Mouse (Mus musculus): ENCODE data around the gene RPS10-NUDT3.

Gene RPS10-NUDT3

GRCm38 (mm10) chr17:27634871-27635574 is at the start of gene RPS10-NUDT3:
RPS10-NUDT3 (minus strand) TSS chr17:27635222.
- peak; percentile 99 for DNase-seq

GRCm38 (mm10) chr17:27678924-27679813 is 44.1 kb upstream of the RPS10-NUDT3 start:
- DNase-seq: no peak

- DNase-seq: no peak
Measured at GRCm38 (mm10) chr17:27677756-27678155, 42.7 kb upstream of the RPS10-NUDT3 start.

GRCm38 (mm10) chr17:27676270-27676669 is 41.2 kb upstream of the RPS10-NUDT3 start:
- no peak for DNase-seq

GRCm38 (mm10) chr17:27675453-27675852 is 40.4 kb upstream of the RPS10-NUDT3 start:
- no peak for DNase-seq

GRCm38 (mm10) chr17:27673945-27674344 is 38.9 kb upstream of the RPS10-NUDT3 start:
- DNase-seq: no peak

- DNase-seq: no peak
Measured at GRCm38 (mm10) chr17:27671720-27672119, 36.7 kb upstream of the RPS10-NUDT3 start.

GRCm38 (mm10) chr17:27658767-27659166 is 23.7 kb upstream of the RPS10-NUDT3 start:
- no peak for DNase-seq

GRCm38 (mm10) chr17:27657123-27657522 is 22.1 kb upstream of the RPS10-NUDT3 start:
- no peak for DNase-seq

- no peak for DNase-seq
Measured at GRCm38 (mm10) chr17:27656414-27656813, 21.4 kb upstream of the RPS10-NUDT3 start.

GRCm38 (mm10) chr17:27656011-27656399 is 21.0 kb upstream of the RPS10-NUDT3 start:
- DNase-seq: no peak

- no peak for DNase-seq
Measured at GRCm38 (mm10) chr17:27655089-27656010, 20.3 kb upstream of the RPS10-NUDT3 start, which contains the start of gene Pacsin1. Pacsin1 (plus strand) TSS chr17:27655509.

- no peak for DNase-seq
Measured at GRCm38 (mm10) chr17:27653253-27653959, 18.4 kb upstream of the RPS10-NUDT3 start.

GRCm38 (mm10) chr17:27652046-27652790 is 17.2 kb upstream of the RPS10-NUDT3 start:
- DNase-seq: no peak

- DNase-seq: no peak
Measured at GRCm38 (mm10) chr17:27650586-27650985, 15.6 kb upstream of the RPS10-NUDT3 start.

GRCm38 (mm10) chr17:27650160-27650559 is 15.1 kb upstream of the RPS10-NUDT3 start:
- no peak for DNase-seq

- DNase-seq: no peak
Measured at GRCm38 (mm10) chr17:27645807-27646206, 10.8 kb upstream of the RPS10-NUDT3 start.

GRCm38 (mm10) chr17:27644572-27644971 is 9.6 kb upstream of the RPS10-NUDT3 start:
- DNase-seq: no peak

GRCm38 (mm10) chr17:27643756-27644155 is 8.7 kb upstream of the RPS10-NUDT3 start:
- no peak for DNase-seq

- DNase-seq: no peak
Measured at GRCm38 (mm10) chr17:27643101-27643500, 8.1 kb upstream of the RPS10-NUDT3 start.

- DNase-seq: peak; percentile 95
Measured at GRCm38 (mm10) chr17:27642491-27643062, 7.6 kb upstream of the RPS10-NUDT3 start.
